Mouse (Mus musculus) common myeloid progenitor, adult 5-6 weeks (primary cell): ENCODE measurements around the gene Rpl34. TPM values are rescaled to one million over a fixed set of nuclear protein-coding genes. Genes with fewer than 3 reads are reported as not detected.

Experiments used
- ATAC-seq: replicated peaks from 2 replicates; pipeline ENCODE4 v1.8.0; 2016; ENCODE audit warnings: low read depth, mild to moderate bottlenecking, moderate TSS enrichment, inconsistent platforms; ENCODE audit not compliant: poor library complexity, severe bottlenecking
- total RNA-seq: library from RNA; stranded (forward); fragments of 200-1000, 187-1606 nt; gene quantifications from 2 replicates; pipeline ENCODE4 v1.2.3, GENCODE M21; 2017

Gene Rpl34
- total RNA-seq, 1 experiment from 2014 or later = 2,934 TPM

GRCm38 (mm10) chr3:130714775-130715568 lies 15.2 kb downstream of the Rpl34 start:
- ATAC-seq = peak; percentile 90

GRCm38 (mm10) chr3:130712891-130713290 lies 17.3 kb downstream of the Rpl34 start:
- ATAC-seq = no peak

- ATAC-seq = no peak
Measured at GRCm38 (mm10) chr3:130710103-130710502, 20.1 kb downstream of the Rpl34 start.

GRCm38 (mm10) chr3:130708967-130709924 lies 21.0 kb downstream of the Rpl34 start, which contains the start of gene Ostc:
Gene Ostc, minus strand, starts transcription at chr3:130709444.
- peak; percentile 98 for ATAC-seq

GRCm38 (mm10) chr3:130708529-130708928 lies 21.7 kb downstream of the Rpl34 start:
- peak; percentile 22; the same call in 1 of the 2 replicates for ATAC-seq

- no peak for ATAC-seq
Measured at GRCm38 (mm10) chr3:130702289-130702688, 27.9 kb downstream of the Rpl34 start.

- no peak for ATAC-seq
Measured at GRCm38 (mm10) chr3:130697622-130698021, 32.6 kb downstream of the Rpl34 start.

- no peak for ATAC-seq
Measured at GRCm38 (mm10) chr3:130694705-130695104, 35.5 kb downstream of the Rpl34 start.

- ATAC-seq = 0 out of 2 replicates have a peak, but pooled peaks have one; percentile 23
Measured at GRCm38 (mm10) chr3:130694041-130694593, 36.1 kb downstream of the Rpl34 start.

- peak; percentile 38 for ATAC-seq
Measured at GRCm38 (mm10) chr3:130691596-130692170, 38.5 kb downstream of the Rpl34 start.

- ATAC-seq = peak; percentile 80
Measured at GRCm38 (mm10) chr3:130690834-130691595, 39.2 kb downstream of the Rpl34 start.

- ATAC-seq = peak; percentile 33
Measured at GRCm38 (mm10) chr3:130689630-130690029, 40.6 kb downstream of the Rpl34 start.

GRCm38 (mm10) chr3:130687051-130687450 lies 43.1 kb downstream of the Rpl34 start:
- ATAC-seq = no peak

GRCm38 (mm10) chr3:130685014-130685366 lies 45.2 kb downstream of the Rpl34 start:
- ATAC-seq = no peak

GRCm38 (mm10) chr3:130684276-130685013 lies 45.8 kb downstream of the Rpl34 start:
- no peak for ATAC-seq

GRCm38 (mm10) chr3:130683836-130684235 lies 46.4 kb downstream of the Rpl34 start:
- no peak for ATAC-seq

GRCm38 (mm10) chr3:130682183-130682582 lies 48.0 kb downstream of the Rpl34 start:
- no peak for ATAC-seq

- no peak for ATAC-seq
Measured at GRCm38 (mm10) chr3:130681226-130681625, 49.0 kb downstream of the Rpl34 start.
